Mouse (Mus musculus) embryonic fibroblast, embryonic 13.5 days (primary cell): ENCODE results near the gene Usp22.

Source experiments
- CTCF ChIP-seq: IDR thresholded peaks from 2 replicates; pipeline ENCODE4 v1.5.1; 2011; ENCODE audit warnings: mild to moderate bottlenecking, control low read depth, low read length, moderate library complexity, borderline replicate concordance; ENCODE audit not compliant: insufficient read depth
- POLR2A ChIP-seq: IDR thresholded peaks from 2 replicates; pipeline ENCODE4 v1.6.1; 2011; ENCODE audit warnings: low read depth, mild to moderate bottlenecking, control low read depth, low read length, moderate library complexity

- TF ChIP-seq POLR2A = no peak
- no peak for TF ChIP-seq CTCF
These were observed 29.3 kb downstream of the Usp22 start for GRCm38 (mm10) chr11:61145551-61145950.
